In the genomic region with DNA sequence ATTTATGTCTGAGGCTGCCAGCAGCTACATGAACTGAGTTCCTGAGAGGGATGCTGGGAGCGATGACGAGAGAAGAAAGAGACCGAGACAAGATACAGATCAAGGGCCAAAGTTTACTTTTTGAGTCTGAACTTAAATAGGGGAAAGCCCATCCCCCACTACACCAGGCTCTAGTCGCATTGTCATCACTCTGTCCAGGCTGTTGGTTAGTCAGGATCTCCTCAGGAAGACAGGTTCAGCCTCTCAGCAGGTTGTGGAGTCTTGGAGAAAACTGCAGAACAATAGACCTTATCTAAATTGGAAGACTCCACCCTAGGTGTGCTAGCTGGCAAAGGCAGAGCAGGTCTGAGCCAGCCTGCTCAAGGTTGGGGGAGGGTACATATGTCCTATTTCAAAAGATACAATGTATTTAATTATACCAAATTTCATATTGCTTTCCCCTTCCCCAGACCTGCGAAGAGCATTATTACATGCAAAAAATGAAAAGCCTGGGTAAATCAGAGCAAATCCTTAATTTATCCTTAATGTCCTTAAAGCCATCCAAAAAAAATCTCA, we compare ENCODE assay signal across 24 mouse cellular contexts. TPM values are rescaled to one million over a fixed set of nuclear protein-coding genes. Genes with fewer than 3 reads are reported as not detected.
DNase-seq lines count a peak whose midpoint lies in the region; ATAC-seq and TF ChIP-seq lines count a peak whose summit lies in the region.
"Had no signal": no experiment of that assay in that cellular context is flagged by ENCODE, and none has a peak within 500 bp of the region (broad histone marks: within the 10 kb centered on the region; RNA-seq: fewer than 3 reads in every experiment).

No protein-coding gene starts in this region.

- no peak for TF ChIP-seq CTCF in midbrain, postnatal 0 days (IDR thresholded peaks at IDR 0.05)

- DNase-seq in heart, adult 11 months, result peak; percentile 15
- DNase-seq in heart, adult 8-10 months (ENCODE audit: low spot score), result no peak
- DNase-seq in midbrain, postnatal 0 days (ENCODE audit: low spot score), result no peak
- peak; percentile 82 for DNase-seq in ZHBTc4 (ENCODE audit: low read depth, low spot score)
- DNase-seq in urinary bladder, postnatal 25 days (ENCODE audit: low spot score), result no peak
- DNase-seq: adrenal gland, adult 2 months; adrenal gland, postnatal 36 days; cerebellum, adult 11 months; cerebellum, adult 8-10 months; cerebellum, postnatal 14 days; embryo, embryonic 11 days; gastrocnemius, postnatal 10 days; heart, adult 2 months; heart, postnatal 10 days; heart, postnatal 4 days had no signal

- 34% methylated on average over 5 of the region's 5 CpGs for WGBS in midbrain, postnatal 0 days
- WGBS in midbrain, embryonic 13.5 days, result 44% methylated on average over 5 of the region's 5 CpGs
- 60% methylated on average over 5 of the region's 5 CpGs for WGBS in kidney, embryonic 14.5 days

- H3K4me2 ChIP-seq in midbrain, postnatal 0 days (ENCODE audit: low read depth, low read length, poor library complexity, severe bottlenecking), result no peak overlapping the region
- H3K4me2 ChIP-seq in midbrain, embryonic 13.5 days (replicated peaks), result no peak overlapping the region
- H3K4me2 ChIP-seq in kidney, embryonic 14.5 days (replicated peaks; ENCODE audit: low read depth, low read length), result no peak overlapping the region
- H3K4me2 ChIP-seq: embryonic facial prominence, embryonic 15.5 days; hindbrain, embryonic 14.5 days; intestine, embryonic 15.5 days had no signal

- no peaks in the 10 kb centered on the region for H3K4me1 ChIP-seq in midbrain, postnatal 0 days (ENCODE audit: insufficient read depth, low read length)
- H3K4me1 ChIP-seq in midbrain, embryonic 13.5 days (replicated peaks), result no peaks in the 10 kb centered on the region
- H3K4me1 ChIP-seq in kidney, embryonic 14.5 days (ENCODE audit: control insufficient read depth, insufficient read depth, low read length), result no peaks in the 10 kb centered on the region
- H3K4me1 ChIP-seq: intestine, embryonic 15.5 days had no signal

- peak; percentile 23; the same call in 1 of the 2 replicates for ATAC-seq in midbrain, postnatal 0 days (ENCODE audit: low FRiP score)
- no peak for ATAC-seq in midbrain, embryonic 13.5 days
- ATAC-seq in kidney, embryonic 14.5 days (ENCODE audit: low FRiP score, low TSS enrichment), result no peak
- ATAC-seq: forebrain, embryonic 16.5 days; intestine, embryonic 15.5 days had no signal

- no peak overlapping the region for H3K27ac ChIP-seq in midbrain, postnatal 0 days (ENCODE audit: low read depth, low read length)
- H3K27ac ChIP-seq in midbrain, embryonic 13.5 days, result no peak overlapping the region
- no peak overlapping the region for H3K27ac ChIP-seq in kidney, embryonic 14.5 days (ENCODE audit: low read depth, low read length)
- H3K27ac ChIP-seq: embryonic facial prominence, embryonic 15.5 days; forebrain, embryonic 10.5 days; heart, adult 2 months; hindbrain, embryonic 14.5 days; intestine, embryonic 15.5 days had no signal

- no peak overlapping the region for H3K9ac ChIP-seq in midbrain, postnatal 0 days (replicated peaks; ENCODE audit: low read length, poor library complexity, severe bottlenecking)
- no peak overlapping the region for H3K9ac ChIP-seq in midbrain, embryonic 13.5 days (replicated peaks)
- no peak overlapping the region for H3K9ac ChIP-seq in kidney, embryonic 14.5 days (ENCODE audit: low read depth, low read length)
- H3K9ac ChIP-seq: embryonic facial prominence, embryonic 15.5 days; hindbrain, embryonic 14.5 days; intestine, embryonic 15.5 days had no signal

- H3K9me3 ChIP-seq in midbrain, postnatal 0 days (ENCODE audit: low read length), result no peaks in the 10 kb centered on the region
- peaks cover 3% of the 10 kb centered on the region; the same call in 1 of the 2 replicates for H3K9me3 ChIP-seq in midbrain, embryonic 13.5 days
- no peaks in the 10 kb centered on the region for H3K9me3 ChIP-seq in kidney, embryonic 14.5 days (ENCODE audit: control insufficient read depth, low read length)
- H3K9me3 ChIP-seq: embryonic facial prominence, embryonic 15.5 days; forebrain, embryonic 10.5 days; intestine, embryonic 15.5 days had no signal

- no peaks in the 10 kb centered on the region; the same call in 1 of the 2 replicates for H3K36me3 ChIP-seq in midbrain, postnatal 0 days (ENCODE audit: insufficient read depth, low read length)
- H3K36me3 ChIP-seq in midbrain, embryonic 13.5 days, result no peaks in the 10 kb centered on the region
- H3K36me3 ChIP-seq in kidney, embryonic 14.5 days (ENCODE audit: control insufficient read depth, insufficient read depth, low read length), result no peaks in the 10 kb centered on the region
- H3K36me3 ChIP-seq: embryonic facial prominence, embryonic 15.5 days; forebrain, embryonic 10.5 days; intestine, embryonic 15.5 days had no signal

- no peak overlapping the region for H3K4me3 ChIP-seq in midbrain, postnatal 0 days (ENCODE audit: low read depth, low read length)
- no peak overlapping the region for H3K4me3 ChIP-seq in midbrain, embryonic 13.5 days (replicated peaks)
- no peak overlapping the region for H3K4me3 ChIP-seq in kidney, embryonic 14.5 days (ENCODE audit: low read length)
- H3K4me3 ChIP-seq: embryonic facial prominence, embryonic 15.5 days; erythroblast, embryonic 14.5 days; forebrain, embryonic 10.5 days; heart, adult 2 months; intestine, embryonic 15.5 days had no signal

- H3K27me3 ChIP-seq in midbrain, postnatal 0 days (ENCODE audit: insufficient read depth, low read length), result no peaks in the 10 kb centered on the region
- H3K27me3 ChIP-seq in midbrain, embryonic 13.5 days, result no peaks in the 10 kb centered on the region
- H3K27me3 ChIP-seq in kidney, embryonic 14.5 days (ENCODE audit: control insufficient read depth, insufficient read depth, low read length), result no peaks in the 10 kb centered on the region
- H3K27me3 ChIP-seq: embryonic facial prominence, embryonic 15.5 days; intestine, embryonic 15.5 days had no signal

RNA-seq across cellular contexts. Expression of a gene that starts 22.7 kb away (rescaled TPM):
- total RNA-seq in heart, adult 8-10 months (2022), result 1 to 10 TPM; 3.8 to 5.7 (median 4.9) TPM
- 19.7 and 37.4 TPM in 2 replicates for total RNA-seq in midbrain, postnatal 0 days (2014; rRNA removed)
- 5.9 and 7.0 TPM in 2 replicates for polyA plus RNA-seq in midbrain, postnatal 0 days (2015; fragmentation: Nextera tagmentation; extraction: Ambion mirVana)
- polyA plus RNA-seq in midbrain, embryonic 13.5 days (2015; fragmentation: Nextera tagmentation; extraction: Ambion mirVana), result 6.2 and 6.7 TPM in 2 replicates
- polyA plus RNA-seq in kidney, embryonic 14.5 days (2014; fragmentation: Nextera tagmentation; extraction: Ambion mirVana), result 12.8 and 24.1 TPM in 2 replicates
- total RNA-seq: MEL had no signal
- polyA plus RNA-seq: erythroblast, embryonic 14.5 days had no signal

RNA-seq across cellular contexts. Expression of a gene that starts 51.8 kb away (rescaled TPM):
- total RNA-seq in heart, adult 8-10 months (2022), result 10 to 100 TPM; 65.2 to 73.0 (median 68.1) TPM
- total RNA-seq in midbrain, postnatal 0 days (2014; rRNA removed), result 93.3 and 94.2 TPM in 2 replicates
- 129 and 139 TPM in 2 replicates for polyA plus RNA-seq in midbrain, postnatal 0 days (2015; fragmentation: Nextera tagmentation; extraction: Ambion mirVana)
- polyA plus RNA-seq in midbrain, embryonic 13.5 days (2015; fragmentation: Nextera tagmentation; extraction: Ambion mirVana), result 137 and 142 TPM in 2 replicates
- polyA plus RNA-seq in kidney, embryonic 14.5 days (2014; fragmentation: Nextera tagmentation; extraction: Ambion mirVana), result 31.3 and 42.8 TPM in 2 replicates

Comparison
In these comparisons a context has a peak if more than half of its experiments do, and no peak if none do; other contexts are left out.
1. DNase-seq: peak in heart, adult 11 months (single experiment) and ZHBTc4 (single experiment); none in heart, adult 8-10 months (single experiment), midbrain, postnatal 0 days (single experiment) and urinary bladder, postnatal 25 days (single experiment).